Mouse (Mus musculus): ENCODE results near the gene Ube2b. TPM values are rescaled to one million over a fixed set of nuclear protein-coding genes. Genes with fewer than 3 reads are reported as not detected.

Ube2b gene
- polyA plus RNA-seq, 1 experiment from 2014 or later: 286 TPM

GRCm38 (mm10) chr11:52011541-52011940, 11.0 kb upstream of the Ube2b start:
- Histone ChIP-seq H3K27ac (ENCODE audit: low read length) (peak overlapping the region; percentile 54; the same call in 1 of the 2 replicates), H3K9me3 (replicated peaks; ENCODE audit: control insufficient read depth, low read length) (no peaks in the 10 kb centered on the region), H3K9ac (ENCODE audit: low read length) (peak overlapping the region; percentile 18; the same call in 1 of the 2 replicates), H3K36me3 (ENCODE audit: control insufficient read depth, insufficient read depth) (no peaks in the 10 kb centered on the region), H3K4me3 (ENCODE audit: low read length) (no peak overlapping the region), H3K4me2 (ENCODE audit: low read depth, low read length) (0 out of 2 replicates have a peak overlapping the region, but pooled peaks have one; percentile 19), H3K27me3 (ENCODE audit: control insufficient read depth, insufficient read depth, low read length) (no peaks in the 10 kb centered on the region), H3K4me1 (ENCODE audit: control insufficient read depth, insufficient read depth, low read length) (no peaks in the 10 kb centered on the region)
- ATAC-seq (replicated peaks; ENCODE audit: extremely low read depth, insufficient read depth, low FRiP score): no peak
- WGBS: 54% methylated on average over 5 of the region's 5 CpGs

- Histone ChIP-seq H3K4me2 (ENCODE audit: low read depth, low read length) (no peak overlapping the region), H3K36me3 (ENCODE audit: control insufficient read depth, insufficient read depth) (no peaks in the 10 kb centered on the region), H3K9me3 (replicated peaks; ENCODE audit: control insufficient read depth, low read length) (no peaks in the 10 kb centered on the region), H3K27ac (ENCODE audit: low read length) (no peak overlapping the region), H3K4me1 (ENCODE audit: control insufficient read depth, insufficient read depth, low read length) (peaks cover 2% of the 10 kb centered on the region; the same call in 1 of the 2 replicates), H3K9ac (ENCODE audit: low read length) (no peak overlapping the region), H3K27me3 (ENCODE audit: control insufficient read depth, insufficient read depth, low read length) (no peaks in the 10 kb centered on the region), H3K4me3 (ENCODE audit: low read length) (no peak overlapping the region)
- no peak for ATAC-seq (replicated peaks; ENCODE audit: extremely low read depth, insufficient read depth, low FRiP score)
- 86% methylated on average over 11 of the region's 11 CpGs for whole genome bisulfite sequencing
Observed at GRCm38 (mm10) chr11:52011011-52011410, 10.4 kb upstream of the Ube2b start.

- no peaks in the 10 kb centered on the region for H3K27me3 ChIP-seq (ENCODE audit: control insufficient read depth, insufficient read depth, low read length)
- peak overlapping the region; percentile 42; the same call in 1 of the 2 replicates for H3K9ac ChIP-seq (ENCODE audit: low read length)
Observed at GRCm38 (mm10) chr11:52005586-52005985, 5.0 kb upstream of the Ube2b start.

GRCm38 (mm10) chr11:52003772-52004528, 3.4 kb upstream of the Ube2b start, which contains the start of gene Cdkl3:
Gene Cdkl3, plus strand, starts transcription at chr11:52004221.
- peak; percentile 90 for ATAC-seq (replicated peaks; ENCODE audit: extremely low read depth, insufficient read depth, low FRiP score)
- H3K36me3 ChIP-seq (ENCODE audit: control insufficient read depth, insufficient read depth): no peaks in the 10 kb centered on the region
- H3K4me2 ChIP-seq (ENCODE audit: low read depth, low read length): peak within 1 kb of the TSS; percentile 82
- H3K9ac ChIP-seq (ENCODE audit: low read length): peak within 1 kb of the TSS; percentile 90
- H3K4me3 ChIP-seq (ENCODE audit: low read length): peak within 1 kb of the TSS; percentile 84
- H3K4me1 ChIP-seq (ENCODE audit: control insufficient read depth, insufficient read depth, low read length): peaks cover 20% of the 10 kb centered on the region
- peak within 1 kb of the TSS; percentile 97 for H3K27ac ChIP-seq (ENCODE audit: low read length)
- under 1% methylated on average over 51 of the region's 51 CpGs for WGBS
- no peaks in the 10 kb centered on the region for H3K27me3 ChIP-seq (ENCODE audit: control insufficient read depth, insufficient read depth, low read length)
- no peaks in the 10 kb centered on the region for H3K9me3 ChIP-seq (replicated peaks; ENCODE audit: control insufficient read depth, low read length)

More at GRCm38 (mm10) chr11:52005586-52005985, 5.0 kb upstream of the Ube2b start:
- Histone ChIP-seq H3K27ac (ENCODE audit: low read length) (no peak overlapping the region), H3K4me2 (ENCODE audit: low read depth, low read length) (peak overlapping the region; percentile 31; the same call in 1 of the 2 replicates), H3K4me3 (ENCODE audit: low read length) (peak overlapping the region; percentile 6; the same call in 1 of the 2 replicates), H3K36me3 (ENCODE audit: control insufficient read depth, insufficient read depth) (no peaks in the 10 kb centered on the region), H3K4me1 (ENCODE audit: control insufficient read depth, insufficient read depth, low read length) (peaks cover 19% of the 10 kb centered on the region), H3K9me3 (replicated peaks; ENCODE audit: control insufficient read depth, low read length) (no peaks in the 10 kb centered on the region)
- ATAC-seq (replicated peaks; ENCODE audit: extremely low read depth, insufficient read depth, low FRiP score): no peak
- WGBS: 65% methylated on average over 2 of the region's 2 CpGs

- H3K4me1 ChIP-seq (ENCODE audit: control insufficient read depth, insufficient read depth, low read length): peaks cover 25% of the 10 kb centered on the region
- H3K27me3 ChIP-seq (ENCODE audit: control insufficient read depth, insufficient read depth, low read length): no peaks in the 10 kb centered on the region
- H3K9me3 ChIP-seq (replicated peaks; ENCODE audit: control insufficient read depth, low read length): no peaks in the 10 kb centered on the region
- H3K4me3 ChIP-seq (ENCODE audit: low read length): peak overlapping the region; percentile 84
- H3K27ac ChIP-seq (ENCODE audit: low read length): peak overlapping the region; percentile 92
- no peak for ATAC-seq (replicated peaks; ENCODE audit: extremely low read depth, insufficient read depth, low FRiP score)
- H3K9ac ChIP-seq (ENCODE audit: low read length): peak overlapping the region; percentile 76
- peak overlapping the region; percentile 82 for H3K4me2 ChIP-seq (ENCODE audit: low read depth, low read length)
- WGBS: 14% methylated on average over 4 of the region's 4 CpGs
- no peaks in the 10 kb centered on the region for H3K36me3 ChIP-seq (ENCODE audit: control insufficient read depth, insufficient read depth)
Observed at GRCm38 (mm10) chr11:52003505-52003771, 2.9 kb upstream of the Ube2b start.

GRCm38 (mm10) chr11:52002842-52003504, 2.4 kb upstream of the Ube2b start:
- H3K4me1 ChIP-seq (ENCODE audit: control insufficient read depth, insufficient read depth, low read length): peaks cover 29% of the 10 kb centered on the region
- peak overlapping the region; percentile 92 for H3K27ac ChIP-seq (ENCODE audit: low read length)
- H3K4me2 ChIP-seq (ENCODE audit: low read depth, low read length): peak overlapping the region; percentile 82
- no peaks in the 10 kb centered on the region for H3K9me3 ChIP-seq (replicated peaks; ENCODE audit: control insufficient read depth, low read length)
- peak overlapping the region; percentile 84 for H3K4me3 ChIP-seq (ENCODE audit: low read length)
- H3K27me3 ChIP-seq (ENCODE audit: control insufficient read depth, insufficient read depth, low read length): no peaks in the 10 kb centered on the region
- peak overlapping the region; percentile 76 for H3K9ac ChIP-seq (ENCODE audit: low read length)
- ATAC-seq (replicated peaks; ENCODE audit: extremely low read depth, insufficient read depth, low FRiP score): no peak
- WGBS: 73% methylated on average over 13 of the region's 13 CpGs
- no peaks in the 10 kb centered on the region; the same call in 1 of the 2 replicates for H3K36me3 ChIP-seq (ENCODE audit: control insufficient read depth, insufficient read depth)

GRCm38 (mm10) chr11:52001861-52002260, 1.3 kb upstream of the Ube2b start:
- Histone ChIP-seq H3K36me3 (ENCODE audit: control insufficient read depth, insufficient read depth) (peaks cover 10% of the 10 kb centered on the region), H3K27ac (ENCODE audit: low read length) (no peak overlapping the region), H3K4me2 (ENCODE audit: low read depth, low read length) (no peak overlapping the region), H3K4me3 (ENCODE audit: low read length) (no peak overlapping the region), H3K9me3 (replicated peaks; ENCODE audit: control insufficient read depth, low read length) (no peaks in the 10 kb centered on the region), H3K27me3 (ENCODE audit: control insufficient read depth, insufficient read depth, low read length) (no peaks in the 10 kb centered on the region), H3K9ac (ENCODE audit: low read length) (no peak overlapping the region), H3K4me1 (ENCODE audit: control insufficient read depth, insufficient read depth, low read length) (peaks cover 33% of the 10 kb centered on the region)
- WGBS: 89% methylated on average over 8 of the region's 8 CpGs
- ATAC-seq (replicated peaks; ENCODE audit: extremely low read depth, insufficient read depth, low FRiP score): no peak

GRCm38 (mm10) chr11:52001341-52001740, 779 bp upstream of the Ube2b start:
- Histone ChIP-seq H3K4me2 (ENCODE audit: low read depth, low read length) (peak overlapping the region; percentile 51), H3K36me3 (ENCODE audit: control insufficient read depth, insufficient read depth) (peaks cover 11% of the 10 kb centered on the region), H3K27ac (ENCODE audit: low read length) (peak overlapping the region; percentile 47), H3K4me3 (ENCODE audit: low read length) (no peak overlapping the region; the same call in 1 of the 2 replicates), H3K9ac (ENCODE audit: low read length) (no peak overlapping the region), H3K27me3 (ENCODE audit: control insufficient read depth, insufficient read depth, low read length) (no peaks in the 10 kb centered on the region), H3K4me1 (ENCODE audit: control insufficient read depth, insufficient read depth, low read length) (peaks cover 33% of the 10 kb centered on the region), H3K9me3 (replicated peaks; ENCODE audit: control insufficient read depth, low read length) (no peaks in the 10 kb centered on the region)
- 62% methylated on average over 10 of the region's 10 CpGs for WGBS
- ATAC-seq (replicated peaks; ENCODE audit: extremely low read depth, insufficient read depth, low FRiP score): no peak
